Mouse (Mus musculus) liver, embryonic 14.5 days (tissue): ENCODE data around the gene C2cd4c. TPM values are rescaled to one million over a fixed set of nuclear protein-coding genes. Genes with fewer than 3 reads are reported as not detected.

ENCODE experiments used
- ATAC-seq: fragments of 200-750 bp; cut with Nextera tagmentation; 2 replicates; pipeline ENCODE4 v1.8.0; 2017; ENCODE audit warnings: moderate number of reproducible peaks, mild to moderate bottlenecking, moderate library complexity; ENCODE audit not compliant: insufficient read depth
- DNase-seq, 3 experiments: peaks; one replicate each; pipeline ENCODE4 v3.0.0-alpha.2; 2012 to 2013; ENCODE audit warnings: low read depth in 3 of 3, low spot score in 3 of 3
- H3K27ac ChIP-seq: fragments of 300-500 bp; sonication (generic); 2 replicates; pipeline ENCODE4 v1.5.1; 2014; ENCODE audit warnings: moderate library complexity, mild to moderate bottlenecking, control low read depth, inconsistent platforms
- H3K27me3 ChIP-seq: fragments of 300-500 bp; sonication (generic); 2 replicates; pipeline ENCODE4 v1.6.1; 2014; ENCODE audit warnings: mild to moderate bottlenecking, low read length, moderate library complexity; ENCODE audit not compliant: control insufficient read depth, insufficient read depth
- H3K36me3 ChIP-seq: fragments of 300-500 bp; sonication (generic); replicated peaks from 2 replicates; pipeline ENCODE4 v1.6.1; 2014; ENCODE audit warnings: low read depth; ENCODE audit not compliant: control insufficient read depth, insufficient read depth
- H3K4me1 ChIP-seq, 2 experiments: fragments of 200-500 bp in 1 of 2; fragments of 300-500 bp in 1 of 2; sonication (generic) in 1 of 2; replicated peaks; 2 replicates each; pipeline ENCODE4 v1.6.1; 2012 to 2014; ENCODE audit warnings: antibody characterized with exemption in 1 of 2, inconsistent platforms in 1 of 2, low read length in 1 of 2; ENCODE audit not compliant: control insufficient read depth in 2 of 2, insufficient read depth in 2 of 2
- H3K4me2 ChIP-seq: fragments of 300-500 bp; sonication (generic); 2 replicates; pipeline ENCODE4 v1.6.1; 2014; ENCODE audit warnings: low read depth, mild to moderate bottlenecking, control low read depth, moderate library complexity
- H3K4me3 ChIP-seq, 2 experiments: fragments of 200-500 bp in 1 of 2; fragments of 300-500 bp in 1 of 2; sonication (generic) in 1 of 2; 2 replicates each; pipeline ENCODE4 v1.5.1; 2012 to 2014; ENCODE audit warnings: low read depth in 2 of 2, low read length in 2 of 2, mild to moderate bottlenecking in 2 of 2, control low read depth in 1 of 2, inconsistent platforms in 1 of 2, moderate library complexity in 1 of 2; ENCODE audit not compliant: insufficient read depth in 1 of 2
- H3K9ac ChIP-seq: fragments of 300-500 bp; sonication (generic); replicated peaks from 2 replicates; pipeline ENCODE4 v1.6.1; 2014; ENCODE audit warnings: mild to moderate bottlenecking, control low read depth, moderate library complexity
- H3K9me3 ChIP-seq: fragments of 300-500 bp; sonication (generic); 2 replicates; pipeline ENCODE4 v1.6.1; 2016; ENCODE audit warnings: low read length, mixed read lengths; ENCODE audit not compliant: control insufficient read depth
- CTCF ChIP-seq: IDR thresholded peaks from 2 replicates; pipeline ENCODE4 v1.5.1; 2016; ENCODE audit warnings: antibody characterized with exemption, low read depth, control low read depth
- EP300 ChIP-seq: IDR thresholded peaks from 2 replicates; pipeline ENCODE4 v1.6.1; 2016; ENCODE audit warnings: antibody characterized with exemption, low read depth
- WGBS: fragments of 180-500 bp; shearing (Covaris S2); extraction: QIAGEN DNeasy Blood & Tissue Kit; methylation state at CpG from one replicate; pipeline ENCODE4 v1.1.7; 2014; ENCODE audit not compliant: insufficient replicate concordance; 5-methylcytosine and 5-hydroxymethylcytosine counted together
- polyA plus RNA-seq, 2 experiments: library from polyadenylated mRNA; depleted of rRNA in 1 of 2; stranded (reverse) in 1 of 2; unstranded in 1 of 2; fragments of >200 nt; fragmentation: Nextera tagmentation in 1 of 2; extraction: Ambion mirVana in 1 of 2; gene quantifications; 2 replicates each; pipeline versions ENCODE4 v1.2.1 to v1.2.3; 2012 to 2014

The C2cd4c gene
- polyA plus RNA-seq (2012; rRNA removed) (0.01 and 0.03 TPM in 2 replicates), polyA plus RNA-seq (2014; fragmentation: Nextera tagmentation; extraction: Ambion mirVana) (not detected in 2 replicates)

DNA sequence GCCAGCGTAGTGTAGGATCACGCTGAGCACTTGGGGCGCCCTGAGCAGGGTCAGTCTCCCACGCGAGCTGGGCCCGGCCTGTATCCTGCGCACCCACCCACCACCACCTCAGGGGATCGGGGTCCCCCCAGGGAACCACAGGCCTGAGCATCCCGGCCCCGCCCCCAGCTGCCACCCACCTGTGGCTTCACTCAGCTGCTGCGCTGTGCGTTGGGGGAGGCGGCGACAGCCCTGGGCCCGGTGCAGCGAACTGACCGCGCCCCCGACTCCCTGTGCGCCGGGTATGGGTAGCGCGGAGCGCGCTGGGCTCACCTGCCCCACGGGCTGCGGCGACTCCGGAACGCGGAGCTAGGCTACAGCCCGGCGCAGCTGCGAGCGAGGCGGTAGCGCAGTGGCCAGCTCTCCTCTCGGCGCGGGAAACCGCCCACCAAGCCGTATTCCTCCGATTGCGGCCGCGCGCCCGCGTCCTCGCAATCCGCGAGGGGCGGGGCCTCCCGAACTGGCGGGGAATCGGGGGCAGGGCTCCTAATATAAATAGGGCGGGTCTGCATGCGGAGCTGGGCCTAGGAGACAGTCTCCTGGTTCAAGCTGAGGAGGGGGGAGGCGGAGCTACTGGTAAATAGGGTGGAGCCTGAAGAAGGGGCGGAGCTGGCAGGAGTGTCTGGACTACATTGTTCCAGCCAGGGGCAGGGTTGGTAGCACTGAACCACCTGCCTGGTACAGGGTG, at the start of gene C2cd4c:
Gene C2cd4c (minus strand): TSS at position 448 of the 727 bp plus-strand sequence.
- no peak within 1 kb of the TSS for H3K27ac ChIP-seq
- H3K4me2 ChIP-seq = peak within 1 kb of the TSS; percentile 53
- no peaks in the 10 kb centered on the region for H3K4me1 ChIP-seq
- ATAC-seq (peak; percentile 71), DNase-seq (peak; percentile 18 to 26 (median 20))
- no peaks in the 10 kb centered on the region for H3K9me3 ChIP-seq
- peaks cover 23% of the 10 kb centered on the region for H3K27me3 ChIP-seq
- H3K4me3 ChIP-seq = peak within 1 kb of the TSS; percentile 22 to 35; a peak in 3 of 4 replicates
- 2% methylated on average over 60 of the region's 60 CpGs for WGBS
- no peaks in the 10 kb centered on the region for H3K36me3 ChIP-seq
- TF ChIP-seq CTCF (no peak), EP300 (no peak)
- no peak within 1 kb of the TSS for H3K9ac ChIP-seq

GRCm38 (mm10) chr10:79661861-79662260, 48.0 kb upstream of the C2cd4c start:
- H3K27me3 ChIP-seq = no peaks in the 10 kb centered on the region
- no peak for TF ChIP-seq CTCF
- no peak for TF ChIP-seq EP300
- H3K4me3 ChIP-seq = no peak overlapping the region
- ATAC-seq (no peak), DNase-seq (no peak)
- no peak overlapping the region for H3K4me2 ChIP-seq
- no peaks in the 10 kb centered on the region for H3K36me3 ChIP-seq
- H3K27ac ChIP-seq = no peak overlapping the region
- 33% methylated on average over 3 of the region's 3 CpGs for WGBS
- no peaks in the 10 kb centered on the region for H3K9me3 ChIP-seq
- H3K4me1 ChIP-seq = no peaks in the 10 kb centered on the region
- no peak overlapping the region for H3K9ac ChIP-seq

DNA sequence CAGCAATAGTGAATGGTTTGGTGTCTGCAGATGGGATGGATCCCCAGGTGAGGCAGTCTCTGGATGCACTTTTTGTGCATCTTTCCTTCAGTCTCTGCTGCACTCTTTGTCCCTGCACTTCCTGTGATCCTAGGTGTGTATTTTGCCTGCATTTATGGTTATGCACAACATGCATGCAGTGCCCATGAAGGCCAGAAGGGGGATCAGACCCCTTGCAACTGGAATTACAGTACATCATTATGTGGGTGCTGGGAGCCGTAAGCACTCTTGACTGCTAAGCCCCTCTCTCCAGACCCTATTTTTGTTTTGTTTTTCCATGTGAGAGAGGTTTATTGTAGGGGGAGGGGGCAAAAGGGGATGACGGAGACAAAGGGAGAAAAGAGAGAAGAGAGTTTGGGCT, 46.5 kb upstream of the C2cd4c start:
- H3K27ac ChIP-seq = no peak overlapping the region
- no peaks in the 10 kb centered on the region for H3K4me1 ChIP-seq
- DNase-seq (no peak), ATAC-seq (no peak)
- H3K27me3 ChIP-seq = no peaks in the 10 kb centered on the region; the same call in 1 of the 2 replicates
- no peak overlapping the region for H3K9ac ChIP-seq
- H3K36me3 ChIP-seq = no peaks in the 10 kb centered on the region
- H3K4me3 ChIP-seq = no peak overlapping the region
- 76% methylated on average over 2 of the region's 2 CpGs for WGBS
- TF ChIP-seq EP300 (no peak), CTCF (peak; percentile 58)
- no peak overlapping the region for H3K4me2 ChIP-seq
- no peaks in the 10 kb centered on the region for H3K9me3 ChIP-seq

DNA sequence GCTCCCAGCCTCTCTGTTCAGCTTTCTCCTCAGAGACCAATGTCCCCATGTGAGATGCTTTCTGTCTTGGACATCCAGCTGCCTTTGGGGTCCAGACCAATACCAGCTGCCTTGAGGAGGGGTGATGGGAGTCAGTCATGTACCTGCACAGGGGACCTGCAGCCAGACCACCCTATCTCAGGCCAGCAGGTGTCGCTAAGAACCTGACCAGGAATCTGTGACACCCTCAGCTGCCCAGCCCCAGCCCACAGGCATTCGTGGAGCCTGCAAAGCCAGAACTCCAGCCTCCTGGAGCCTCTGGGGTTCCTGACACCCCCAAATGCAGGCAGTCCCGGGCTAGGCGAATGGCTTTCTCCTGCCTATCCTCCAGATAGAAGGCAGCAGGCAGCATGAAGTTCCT, 45.0 kb upstream of the C2cd4c start:
- no peak overlapping the region for H3K4me3 ChIP-seq
- WGBS = 17% methylated on average over 4 of the region's 4 CpGs
- H3K9ac ChIP-seq = no peak overlapping the region
- TF ChIP-seq CTCF (peak; percentile 73), EP300 (no peak)
- no peaks in the 10 kb centered on the region for H3K36me3 ChIP-seq
- ATAC-seq (no peak), DNase-seq (no peak)
- H3K4me2 ChIP-seq = no peak overlapping the region
- no peak overlapping the region for H3K27ac ChIP-seq
- H3K9me3 ChIP-seq = no peaks in the 10 kb centered on the region
- H3K27me3 ChIP-seq = no peaks in the 10 kb centered on the region; the same call in 1 of the 2 replicates
- no peaks in the 10 kb centered on the region for H3K4me1 ChIP-seq

GRCm38 (mm10) chr10:79654946-79655395, 41.1 kb upstream of the C2cd4c start:
- no peaks in the 10 kb centered on the region for H3K4me1 ChIP-seq
- 40% methylated on average over 1 of the region's 1 CpGs for WGBS
- H3K4me2 ChIP-seq = no peak overlapping the region
- no peak overlapping the region for H3K4me3 ChIP-seq
- H3K9me3 ChIP-seq = no peaks in the 10 kb centered on the region
- no peak for ATAC-seq
- no peak overlapping the region for H3K9ac ChIP-seq
- no peaks in the 10 kb centered on the region for H3K36me3 ChIP-seq
- TF ChIP-seq EP300 = no peak
- TF ChIP-seq CTCF = no peak
- H3K27me3 ChIP-seq = no peaks in the 10 kb centered on the region; the same call in 1 of the 2 replicates
- DNase-seq = no peak
- no peak overlapping the region for H3K27ac ChIP-seq
